Mouse (Mus musculus) testis, adult 10 weeks (tissue): ENCODE results near the gene Stab1. TPM values are rescaled to one million over a fixed set of nuclear protein-coding genes. Genes with fewer than 3 reads are reported as not detected.

Source experiments
- polyA plus RNA-seq: library from polyadenylated mRNA; stranded (reverse); fragments of 350-450 nt; fragmentation: Illumina TruSeq; extraction: RNeasy Lipid Tissue Mini Kit (QIAGEN cat#74804); gene quantifications from one replicate; pipeline ENCODE4 v1.2.3, GENCODE M21; 2014; ENCODE audit warnings: low read depth, low replicate concordance

Gene Stab1
- polyA plus RNA-seq, result 1.2 TPM

DNA sequence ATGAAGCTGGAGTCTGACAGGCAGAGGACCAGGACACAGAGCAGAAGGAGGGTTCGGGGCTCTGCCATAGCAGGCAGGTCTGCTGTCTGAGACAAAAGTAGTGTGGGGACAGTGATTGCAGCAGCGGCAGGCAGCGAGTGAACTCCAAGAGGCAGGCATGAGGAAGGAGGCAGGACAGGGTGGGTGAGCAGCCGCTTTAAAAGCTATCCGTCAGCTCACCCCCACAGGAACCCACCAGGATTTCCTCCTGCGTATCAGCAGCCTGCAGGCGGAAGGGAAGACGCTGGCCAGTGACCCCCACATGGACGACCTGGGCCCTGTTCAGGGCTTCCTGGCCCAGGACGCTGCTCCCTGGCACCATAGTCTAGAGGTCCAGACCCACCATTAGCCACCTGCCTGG is at the start of gene Stab1:
Gene Stab1 (minus strand): TSS at position 217 of the 400 bp plus-strand sequence.

DNA sequence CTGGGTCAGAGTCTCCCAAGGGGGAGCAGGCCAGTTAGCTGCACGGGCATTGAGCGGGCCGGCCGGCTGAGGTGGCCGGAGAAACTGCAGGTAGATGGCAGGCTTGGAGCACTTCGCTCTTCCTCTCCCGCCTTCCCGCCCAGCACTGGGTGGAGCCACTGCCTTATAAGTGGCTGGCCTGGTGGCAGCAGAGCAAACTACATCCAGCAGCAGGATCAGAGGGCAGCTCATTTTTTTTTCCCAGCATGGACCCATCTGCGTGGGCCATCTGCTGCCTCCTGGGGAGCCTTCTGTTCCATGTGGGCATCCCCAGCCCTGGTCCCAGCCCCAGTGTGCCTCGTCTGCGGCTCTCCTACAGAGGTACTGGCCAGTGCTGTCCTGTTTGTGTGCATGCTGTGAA is 49.2 kb upstream of the Stab1 start, which contains the start of gene Sema3g:
Gene Sema3g (plus strand): TSS at position 195 of the 400 bp plus-strand sequence.

GRCm38 (mm10) chr14:31216846-31217245 is 48.4 kb upstream of the Stab1 start, which contains the start of gene Nisch:
TSS of gene Nisch (minus strand) at chr14:31216946.

DNA sequence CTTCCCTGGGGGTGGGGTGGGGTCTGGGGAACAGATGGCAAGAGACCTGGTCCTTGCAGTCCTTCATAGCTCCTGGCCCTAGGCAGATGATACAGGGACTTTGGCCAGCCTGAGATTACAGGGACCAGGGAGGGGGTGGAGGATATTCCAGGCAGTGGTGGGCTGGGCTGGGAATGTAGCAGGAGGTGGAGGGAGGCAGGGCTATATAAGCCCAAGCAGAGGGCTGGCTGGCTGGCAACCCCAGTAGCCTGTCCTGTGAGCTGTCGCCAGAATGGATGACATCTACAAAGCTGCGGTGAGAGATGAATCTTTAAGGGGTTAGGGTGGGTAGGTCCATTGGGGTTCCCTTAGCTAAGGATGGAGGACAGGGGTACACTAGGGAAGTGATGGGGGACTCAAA is 39.6 kb upstream of the Stab1 start, which contains the start of gene Tnnc1:
Gene Tnnc1 (plus strand): TSS at position 229 of the 400 bp plus-strand sequence.

DNA sequence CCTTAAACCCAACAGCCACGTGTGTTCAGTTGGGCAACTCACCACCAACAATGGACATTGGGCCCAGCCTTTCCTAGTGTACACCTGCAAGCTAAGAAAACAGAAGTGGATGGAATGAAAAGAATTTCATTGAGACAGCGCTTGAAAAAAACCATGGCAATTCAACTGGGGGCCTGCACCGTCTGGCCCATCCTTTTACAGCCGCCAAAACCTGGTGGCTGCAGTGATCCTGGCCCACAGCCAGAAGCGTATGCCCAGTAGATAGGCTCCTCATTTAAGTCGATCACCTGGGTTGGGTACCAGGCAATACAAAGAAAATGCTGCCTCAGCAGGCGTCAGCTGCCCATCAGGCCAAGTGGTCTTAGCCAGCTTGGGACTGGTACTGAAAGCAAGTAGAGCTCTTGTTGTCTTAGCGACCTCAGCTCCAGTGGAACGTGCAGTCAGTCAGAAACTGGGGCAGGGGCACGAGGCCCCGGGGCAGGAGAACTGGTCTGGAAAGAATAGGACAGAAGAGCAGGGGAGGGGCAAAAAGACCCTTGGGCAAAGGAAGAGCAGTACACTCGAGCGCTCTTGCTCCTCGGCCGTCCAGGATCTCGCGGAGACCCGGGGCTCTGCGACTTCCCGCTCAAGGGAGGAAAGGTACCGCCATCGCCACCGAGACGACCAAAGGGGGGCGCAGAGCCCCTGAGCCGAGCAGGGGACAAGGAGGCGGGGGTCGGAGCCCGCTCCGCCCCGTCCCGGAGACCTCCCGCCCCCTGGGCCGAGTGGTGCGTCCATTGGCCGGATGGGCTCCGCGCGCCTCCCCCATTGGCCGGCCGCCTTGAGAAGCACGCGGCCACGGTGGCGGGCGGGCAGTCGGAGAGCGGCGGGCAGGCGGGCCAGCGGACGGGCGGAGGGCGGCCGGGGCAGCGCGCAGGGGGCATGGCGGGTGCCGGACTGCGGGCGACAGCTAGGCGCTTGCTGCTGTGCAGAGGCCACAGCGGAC is 37.9 kb downstream of the Stab1 start, which contains the start of gene Nt5dc2:
Gene Nt5dc2 (plus strand): TSS at position 818 of the 985 bp plus-strand sequence.

GRCm38 (mm10) chr14:31128826-31129219 is 39.6 kb downstream of the Stab1 start, which contains the start of gene Smim4:
TSS of gene Smim4 (minus strand) at chr14:31128956.

Other genes with a start within 250 kb of the Stab1 start
- 0.28 TPM for gene Itih3, start 244.9 kb downstream of the Stab1 start, polyA plus RNA-seq
- gene Itih1, start 225.4 kb downstream of the Stab1 start, polyA plus RNA-seq, result not detected
- 73.5 TPM for gene Nek4, start 217.3 kb downstream of the Stab1 start, polyA plus RNA-seq
- 650 TPM for gene Glt8d1, start 167.2 kb downstream of the Stab1 start, polyA plus RNA-seq
- 909 TPM for gene Spcs1, start 167.0 kb downstream of the Stab1 start, polyA plus RNA-seq
- 47.5 TPM for gene Pbrm1, start 149.5 kb downstream of the Stab1 start, polyA plus RNA-seq
- gene Gnl3, start 149.5 kb downstream of the Stab1 start, polyA plus RNA-seq, result 114 TPM
- gene Smim4, start 39.7 kb downstream of the Stab1 start, polyA plus RNA-seq, result 2.9 TPM
- gene Nt5dc2, start 37.6 kb downstream of the Stab1 start, polyA plus RNA-seq, result 1.9 TPM
- gene Tnnc1, start 39.7 kb upstream of the Stab1 start, polyA plus RNA-seq, result not detected
- 17.5 TPM for gene Nisch, start 48.3 kb upstream of the Stab1 start, polyA plus RNA-seq
- gene Sema3g, start 49.2 kb upstream of the Stab1 start, polyA plus RNA-seq, result 0.13 TPM
- 2,709 TPM for gene Phf7, start 82.7 kb upstream of the Stab1 start, polyA plus RNA-seq
- gene Bap1, start 82.8 kb upstream of the Stab1 start, polyA plus RNA-seq, result 17.6 TPM
- 11.2 TPM for gene Dnah1, start 155.3 kb upstream of the Stab1 start, polyA plus RNA-seq
- 40.3 TPM for gene Capn7, start 168.0 kb upstream of the Stab1 start, polyA plus RNA-seq